Mouse (Mus musculus): ENCODE results near the gene Jdp2. TPM values are rescaled to one million over a fixed set of nuclear protein-coding genes. Genes with fewer than 3 reads are reported as not detected.

Gene Jdp2
- 0.94 and 1.3 TPM in 2 replicates for polyA plus RNA-seq (2016; fragmentation: Nextera tagmentation; extraction: Ambion mirVana)

GRCm38 (mm10) chr12:85598611-85599477 is at the start of gene Jdp2:
Gene Jdp2 (plus strand): TSS chr12:85599027.
- Histone ChIP-seq H3K4me1 (peaks cover 28% of the 10 kb centered on the region), H3K9ac (peak within 1 kb of the TSS; percentile 81), H3K9me3 (no peaks in the 10 kb centered on the region), H3K27ac (peak within 1 kb of the TSS; percentile 55; the same call in 1 of the 2 replicates), H3K27me3 (peaks cover 23% of the 10 kb centered on the region; the same call in 1 of the 2 replicates), H3K36me3 (no peaks in the 10 kb centered on the region), H3K4me2 (replicated peaks) (peak within 1 kb of the TSS; percentile 92), H3K4me3 (peak within 1 kb of the TSS; percentile 81)
- under 1% methylated on average over 68 of the region's 90 CpGs for WGBS
- ATAC-seq (ENCODE audit: insufficient number of reproducible peaks, insufficient read depth, low FRiP score, low TSS enrichment), result peak; percentile 86

GRCm38 (mm10) chr12:85549661-85550060 is 49.2 kb upstream of the Jdp2 start:
- H3K27me3 ChIP-seq, result no peaks in the 10 kb centered on the region
- no peak overlapping the region for H3K4me2 ChIP-seq (replicated peaks)
- ATAC-seq (ENCODE audit: insufficient number of reproducible peaks, insufficient read depth, low FRiP score, low TSS enrichment), result no peak
- H3K9me3 ChIP-seq, result no peaks in the 10 kb centered on the region
- H3K4me1 ChIP-seq, result 0 out of 2 replicates have a peak, but pooled peaks cover 4% of the 10 kb centered on the region
- H3K27ac ChIP-seq, result no peak overlapping the region
- H3K9ac ChIP-seq, result no peak overlapping the region
- no peaks in the 10 kb centered on the region for H3K36me3 ChIP-seq
- H3K4me3 ChIP-seq, result no peak overlapping the region
- WGBS, result 77% methylated on average over 8 of the region's 8 CpGs

GRCm38 (mm10) chr12:85550435-85550834 is 48.4 kb upstream of the Jdp2 start:
- no peaks in the 10 kb centered on the region for H3K27me3 ChIP-seq
- no peak overlapping the region for H3K9ac ChIP-seq
- ATAC-seq (ENCODE audit: insufficient number of reproducible peaks, insufficient read depth, low FRiP score, low TSS enrichment), result no peak
- 0 out of 2 replicates have a peak, but pooled peaks cover 4% of the 10 kb centered on the region for H3K4me1 ChIP-seq
- H3K36me3 ChIP-seq, result no peaks in the 10 kb centered on the region
- H3K27ac ChIP-seq, result no peak overlapping the region
- H3K4me2 ChIP-seq (replicated peaks), result no peak overlapping the region
- WGBS, result 94% methylated on average over 4 of the region's 4 CpGs
- no peaks in the 10 kb centered on the region for H3K9me3 ChIP-seq
- no peak overlapping the region for H3K4me3 ChIP-seq

- no peak overlapping the region for H3K9ac ChIP-seq
- no peak overlapping the region for H3K4me3 ChIP-seq
- H3K27ac ChIP-seq, result no peak overlapping the region
- H3K9me3 ChIP-seq, result no peaks in the 10 kb centered on the region
- H3K27me3 ChIP-seq, result no peaks in the 10 kb centered on the region
- H3K4me1 ChIP-seq, result no peaks in the 10 kb centered on the region
- no peaks in the 10 kb centered on the region for H3K36me3 ChIP-seq
- no peak overlapping the region for H3K4me2 ChIP-seq (replicated peaks)
- ATAC-seq (ENCODE audit: insufficient number of reproducible peaks, insufficient read depth, low FRiP score, low TSS enrichment), result no peak
- WGBS, result 88% methylated on average over 10 of the region's 10 CpGs
Measured at GRCm38 (mm10) chr12:85559299-85559698, 39.5 kb upstream of the Jdp2 start.

GRCm38 (mm10) chr12:85565441-85565840 is 33.4 kb upstream of the Jdp2 start:
- H3K36me3 ChIP-seq, result no peaks in the 10 kb centered on the region
- no peak overlapping the region for H3K9ac ChIP-seq
- WGBS, result 80% methylated on average over 2 of the region's 2 CpGs
- no peak overlapping the region for H3K27ac ChIP-seq
- H3K4me2 ChIP-seq (replicated peaks), result no peak overlapping the region
- no peaks in the 10 kb centered on the region for H3K9me3 ChIP-seq
- H3K4me3 ChIP-seq, result no peak overlapping the region
- H3K4me1 ChIP-seq, result no peaks in the 10 kb centered on the region
- no peaks in the 10 kb centered on the region for H3K27me3 ChIP-seq
- no peak for ATAC-seq (ENCODE audit: insufficient number of reproducible peaks, insufficient read depth, low FRiP score, low TSS enrichment)

GRCm38 (mm10) chr12:85568298-85568697 is 30.5 kb upstream of the Jdp2 start:
- no peak overlapping the region for H3K9ac ChIP-seq
- H3K9me3 ChIP-seq, result no peaks in the 10 kb centered on the region
- WGBS, result 84% methylated on average over 3 of the region's 3 CpGs
- H3K4me2 ChIP-seq (replicated peaks), result no peak overlapping the region
- H3K4me1 ChIP-seq, result no peaks in the 10 kb centered on the region
- H3K4me3 ChIP-seq, result no peak overlapping the region
- H3K27me3 ChIP-seq, result no peaks in the 10 kb centered on the region
- H3K36me3 ChIP-seq, result no peaks in the 10 kb centered on the region
- ATAC-seq (ENCODE audit: insufficient number of reproducible peaks, insufficient read depth, low FRiP score, low TSS enrichment), result no peak
- no peak overlapping the region for H3K27ac ChIP-seq

GRCm38 (mm10) chr12:85569393-85570157 is 29.3 kb upstream of the Jdp2 start:
- H3K27me3 ChIP-seq, result no peaks in the 10 kb centered on the region
- H3K27ac ChIP-seq, result no peak overlapping the region
- H3K9me3 ChIP-seq, result no peaks in the 10 kb centered on the region
- H3K4me1 ChIP-seq, result no peaks in the 10 kb centered on the region
- 69% methylated on average over 12 of the region's 12 CpGs for WGBS
- no peak overlapping the region for H3K4me3 ChIP-seq
- no peaks in the 10 kb centered on the region for H3K36me3 ChIP-seq
- no peak overlapping the region for H3K4me2 ChIP-seq (replicated peaks)
- no peak overlapping the region for H3K9ac ChIP-seq
- ATAC-seq (ENCODE audit: insufficient number of reproducible peaks, insufficient read depth, low FRiP score, low TSS enrichment), result no peak

- Histone ChIP-seq H3K4me3 (no peak overlapping the region), H3K9me3 (no peaks in the 10 kb centered on the region), H3K27ac (no peak overlapping the region), H3K4me1 (no peaks in the 10 kb centered on the region), H3K36me3 (no peaks in the 10 kb centered on the region), H3K4me2 (replicated peaks) (no peak overlapping the region), H3K27me3 (no peaks in the 10 kb centered on the region), H3K9ac (no peak overlapping the region)
- 84% methylated on average over 1 of the region's 1 CpGs for WGBS
- no peak for ATAC-seq (ENCODE audit: insufficient number of reproducible peaks, insufficient read depth, low FRiP score, low TSS enrichment)
Measured at GRCm38 (mm10) chr12:85570158-85570540, 28.7 kb upstream of the Jdp2 start.

- Histone ChIP-seq H3K4me3 (no peak overlapping the region), H3K4me1 (0 out of 2 replicates have a peak, but pooled peaks cover 2% of the 10 kb centered on the region), H3K9ac (no peak overlapping the region), H3K4me2 (replicated peaks) (no peak overlapping the region), H3K9me3 (no peaks in the 10 kb centered on the region), H3K27me3 (no peaks in the 10 kb centered on the region), H3K27ac (no peak overlapping the region), H3K36me3 (no peaks in the 10 kb centered on the region)
- WGBS, result 80% methylated on average over 11 of the region's 11 CpGs
- no peak for ATAC-seq (ENCODE audit: insufficient number of reproducible peaks, insufficient read depth, low FRiP score, low TSS enrichment)
Measured at GRCm38 (mm10) chr12:85571312-85571711, 27.5 kb upstream of the Jdp2 start.

- no peak overlapping the region for H3K9ac ChIP-seq
- no peaks in the 10 kb centered on the region for H3K36me3 ChIP-seq
- peak; percentile 76; the same call in 1 of the 2 replicates for ATAC-seq (ENCODE audit: insufficient number of reproducible peaks, insufficient read depth, low FRiP score, low TSS enrichment)
- no peaks in the 10 kb centered on the region for H3K27me3 ChIP-seq
- no peak overlapping the region for H3K4me3 ChIP-seq
- 0 out of 2 replicates have a peak overlapping the region, but pooled peaks have one; percentile 18 for H3K27ac ChIP-seq
- 19% methylated on average over 10 of the region's 10 CpGs for WGBS
- H3K4me1 ChIP-seq, result 0 out of 2 replicates have a peak, but pooled peaks cover 4% of the 10 kb centered on the region
- no peaks in the 10 kb centered on the region for H3K9me3 ChIP-seq
- peak overlapping the region; percentile 24 for H3K4me2 ChIP-seq (replicated peaks)
Measured at GRCm38 (mm10) chr12:85572047-85572475, 26.8 kb upstream of the Jdp2 start.

- no peak overlapping the region for H3K27ac ChIP-seq
- H3K9me3 ChIP-seq, result no peaks in the 10 kb centered on the region
- no peak overlapping the region for H3K4me3 ChIP-seq
- H3K4me2 ChIP-seq (replicated peaks), result no peak overlapping the region
- no peak overlapping the region for H3K9ac ChIP-seq
- H3K36me3 ChIP-seq, result no peaks in the 10 kb centered on the region
- 77% methylated on average over 6 of the region's 6 CpGs for WGBS
- no peak for ATAC-seq (ENCODE audit: insufficient number of reproducible peaks, insufficient read depth, low FRiP score, low TSS enrichment)
- H3K27me3 ChIP-seq, result no peaks in the 10 kb centered on the region
- H3K4me1 ChIP-seq, result 0 out of 2 replicates have a peak, but pooled peaks cover 4% of the 10 kb centered on the region
Measured at GRCm38 (mm10) chr12:85574806-85575495, 23.9 kb upstream of the Jdp2 start.
